Mouse (Mus musculus) midbrain, postnatal 0 days (tissue): ENCODE data around the gene Plcg1. TPM values are rescaled to one million over a fixed set of nuclear protein-coding genes. Genes with fewer than 3 reads are reported as not detected.

ENCODE experiments used
- ATAC-seq: fragments of 200-750 bp; cut with Nextera tagmentation; 2 replicates; pipeline ENCODE4 v1.8.0; 2017; ENCODE audit warnings: moderate number of reproducible peaks, mild to moderate bottlenecking, moderate TSS enrichment, moderate library complexity; ENCODE audit not compliant: low FRiP score
- DNase-seq: peaks from one replicate; pipeline ENCODE4 v3.0.0-alpha.2; 2015; ENCODE audit warnings: low spot score
- H3K27ac ChIP-seq: fragments of 300-500 bp; sonication (generic); 2 replicates; pipeline ENCODE4 v1.5.1; 2014; ENCODE audit warnings: low read depth, mild to moderate bottlenecking, low read length, mixed read lengths
- H3K27me3 ChIP-seq: fragments of 300-500 bp; sonication (generic); 2 replicates; pipeline ENCODE4 v1.6.1; 2014; ENCODE audit warnings: low read length, control low read depth, mixed read lengths; ENCODE audit not compliant: insufficient read depth
- H3K36me3 ChIP-seq: fragments of 300-500 bp; sonication (generic); 2 replicates; pipeline ENCODE4 v1.6.1; 2014; ENCODE audit warnings: low read length, control low read depth, mixed read lengths; ENCODE audit not compliant: insufficient read depth
- H3K4me1 ChIP-seq: fragments of 300-500 bp; sonication (generic); 2 replicates; pipeline ENCODE4 v1.6.1; 2014; ENCODE audit warnings: mild to moderate bottlenecking, control low read depth, antibody characterized with exemption, low read length, mixed read lengths; ENCODE audit not compliant: insufficient read depth
- H3K4me2 ChIP-seq: fragments of 300-500 bp; sonication (generic); 2 replicates; pipeline ENCODE4 v1.6.1; 2014; ENCODE audit warnings: low read depth, mild to moderate bottlenecking, low read length, mixed read lengths; ENCODE audit not compliant: poor library complexity, severe bottlenecking
- H3K4me3 ChIP-seq: fragments of 300-500 bp; sonication (generic); 2 replicates; pipeline ENCODE4 v1.5.1; 2014; ENCODE audit warnings: low read depth, mild to moderate bottlenecking, low read length, moderate library complexity
- H3K9ac ChIP-seq: fragments of 300-500 bp; sonication (generic); replicated peaks from 2 replicates; pipeline ENCODE4 v1.6.1; 2014; ENCODE audit warnings: mild to moderate bottlenecking, low read length, moderate library complexity, mixed read lengths; ENCODE audit not compliant: poor library complexity, severe bottlenecking
- H3K9me3 ChIP-seq: fragments of 300-500 bp; sonication (generic); 2 replicates; pipeline ENCODE4 v1.6.1; 2016; ENCODE audit warnings: low read length, control low read depth
- CTCF ChIP-seq: IDR thresholded peaks from 2 replicates; pipeline ENCODE4 v1.5.1; 2016; ENCODE audit warnings: antibody characterized with exemption, mild to moderate bottlenecking
- WGBS: fragments of 180-500 bp; shearing (Covaris S2); extraction: QIAGEN DNeasy Blood & Tissue Kit; methylation state at CpG from one replicate; pipeline ENCODE4 v1.1.7; 2014; 5-methylcytosine and 5-hydroxymethylcytosine counted together
- polyA plus RNA-seq: library from polyadenylated mRNA; unstranded; fragments of >200 nt; fragmentation: Nextera tagmentation; extraction: Ambion mirVana; gene quantifications from 2 replicates; pipeline ENCODE4 v1.2.1, GENCODE M21; 2015
- total RNA-seq: library from RNA; depleted of rRNA; stranded (reverse); fragments of >200 nt; gene quantifications from 2 replicates; pipeline ENCODE4 v1.2.3, GENCODE M21; 2014; rRNA removed

Plcg1 gene
- total RNA-seq (88.7 and 134 TPM in 2 replicates), polyA plus RNA-seq (38.0 and 45.2 TPM in 2 replicates)

DNA sequence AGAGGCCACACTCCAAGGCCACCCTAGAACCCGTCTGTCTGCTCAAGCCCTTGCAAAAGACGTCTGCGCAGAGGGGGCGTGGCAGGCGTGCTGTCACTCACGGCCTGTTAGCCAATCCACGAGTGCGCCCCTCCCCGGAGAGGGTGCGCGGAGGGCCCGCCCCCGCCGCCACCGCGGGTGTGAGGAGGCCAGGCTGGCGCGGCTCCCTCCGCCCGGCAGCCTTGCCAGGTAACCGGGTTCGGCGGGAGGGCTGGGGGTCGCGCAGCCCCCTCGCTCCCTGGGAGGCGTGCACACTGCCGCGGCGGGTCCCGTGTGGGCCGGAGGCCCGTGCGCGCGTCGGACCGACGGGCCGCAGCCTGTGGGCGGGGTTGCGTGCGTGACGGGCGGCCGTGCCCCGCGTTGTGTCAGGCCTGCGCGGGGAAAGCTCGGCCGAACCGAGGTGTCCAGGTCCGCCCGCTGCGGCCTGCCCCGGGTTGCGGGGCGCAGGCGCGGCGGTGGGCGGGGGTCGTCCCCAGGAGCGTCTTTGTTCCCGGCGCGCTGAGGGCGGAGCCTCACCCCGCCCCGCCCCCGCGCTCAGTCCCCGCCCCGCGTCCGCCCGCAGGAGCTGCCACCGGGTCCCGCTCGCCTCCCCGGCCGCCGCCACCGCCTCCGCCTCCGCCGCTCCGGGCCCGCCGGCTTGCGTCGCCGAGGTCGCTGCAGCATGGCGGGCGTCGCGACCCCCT lies at the start of gene Plcg1:
Gene Plcg1, plus strand, starts transcription at position 184 of the 722 bp plus-strand sequence.
- ATAC-seq (peak; percentile 93), DNase-seq (peak; percentile 95)
- H3K9me3 ChIP-seq = no peaks in the 10 kb centered on the region
- 2% methylated on average over 22 of the region's 99 CpGs for WGBS
- peak within 1 kb of the TSS; percentile 86 for H3K4me3 ChIP-seq
- peak within 1 kb of the TSS; percentile 95 for H3K27ac ChIP-seq
- no peak for TF ChIP-seq CTCF
- peaks cover 23% of the 10 kb centered on the region for H3K4me1 ChIP-seq
- no peaks in the 10 kb centered on the region; the same call in 1 of the 2 replicates for H3K36me3 ChIP-seq
- H3K4me2 ChIP-seq = peak within 1 kb of the TSS; percentile 96
- H3K9ac ChIP-seq = peak within 1 kb of the TSS; percentile 99
- no peaks in the 10 kb centered on the region for H3K27me3 ChIP-seq

DNA sequence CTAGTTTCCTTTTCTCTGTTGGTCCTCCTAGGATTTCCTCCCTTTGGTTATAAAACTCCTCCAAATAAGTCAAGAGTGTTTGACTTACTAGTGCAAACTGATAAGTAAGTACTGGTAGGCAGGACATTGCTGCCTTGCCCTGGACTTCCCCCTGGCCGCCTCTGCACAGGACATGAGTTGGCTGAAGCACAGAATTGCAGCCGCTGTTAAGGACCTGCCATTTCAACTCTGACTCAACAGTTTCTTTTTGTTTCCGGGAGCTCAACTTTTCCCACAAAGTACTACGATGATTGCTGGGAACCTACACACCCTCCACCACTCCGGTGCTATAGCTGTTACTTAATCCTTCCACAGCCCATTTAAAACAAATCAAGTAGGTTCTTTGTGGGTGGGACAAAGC lies 30.8 kb upstream of the Plcg1 start:
- WGBS = 68% methylated on average over 5 of the region's 5 CpGs
- Histone ChIP-seq H3K4me1 (no peaks in the 10 kb centered on the region), H3K36me3 (peaks cover 26% of the 10 kb centered on the region), H3K4me2 (no peak overlapping the region), H3K9me3 (no peaks in the 10 kb centered on the region), H3K9ac (no peak overlapping the region), H3K27ac (no peak overlapping the region), H3K27me3 (no peaks in the 10 kb centered on the region), H3K4me3 (no peak overlapping the region)
- TF ChIP-seq CTCF = no peak
- DNase-seq (no peak), ATAC-seq (no peak)

DNA sequence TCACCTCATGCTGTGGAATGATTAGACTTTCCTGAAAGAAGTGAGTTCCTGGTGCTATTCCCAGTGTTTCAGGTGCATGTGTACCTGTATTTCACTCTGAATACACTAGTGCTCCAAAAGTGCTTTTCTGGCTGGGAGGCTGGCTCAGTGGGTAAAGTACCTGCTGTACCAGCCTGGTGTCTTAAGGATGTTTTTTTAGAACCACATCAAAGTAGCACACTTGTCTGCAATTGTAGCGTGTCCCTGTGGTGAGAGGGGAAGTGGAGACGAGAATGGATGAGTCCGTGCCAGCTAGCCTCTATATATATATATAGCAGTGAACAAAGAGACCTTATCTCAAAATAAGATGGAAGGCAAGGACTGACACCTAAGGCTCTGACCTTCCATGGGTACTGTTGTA lies 29.5 kb upstream of the Plcg1 start:
- no peak for ATAC-seq
- Histone ChIP-seq H3K9ac (no peak overlapping the region), H3K36me3 (peaks cover 26% of the 10 kb centered on the region), H3K27ac (no peak overlapping the region), H3K9me3 (no peaks in the 10 kb centered on the region), H3K27me3 (no peaks in the 10 kb centered on the region), H3K4me2 (no peak overlapping the region), H3K4me3 (no peak overlapping the region), H3K4me1 (no peaks in the 10 kb centered on the region)
- WGBS = 78% methylated on average over 3 of the region's 3 CpGs
- no peak for TF ChIP-seq CTCF
- DNase-seq = no peak

DNA sequence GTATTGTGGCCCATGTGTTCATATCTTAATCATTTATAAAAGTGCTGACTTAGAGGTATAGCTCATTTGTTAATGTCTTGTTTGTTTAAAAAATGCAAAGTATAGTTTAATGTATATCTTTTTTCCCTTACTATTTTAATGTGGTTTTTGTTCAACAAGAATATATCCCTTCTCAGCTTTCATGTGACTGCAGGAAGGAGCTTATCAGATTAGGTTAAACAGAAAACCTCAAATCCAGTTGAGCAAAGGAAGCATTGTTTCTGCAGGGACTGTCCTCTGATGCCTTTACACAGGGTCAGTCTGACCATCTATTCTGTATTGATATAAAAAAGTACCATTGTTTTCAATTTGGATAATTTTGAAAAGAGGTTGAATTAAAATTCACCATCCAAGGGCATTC lies 28.3 kb upstream of the Plcg1 start:
- H3K27me3 ChIP-seq = no peaks in the 10 kb centered on the region
- H3K9me3 ChIP-seq = no peaks in the 10 kb centered on the region
- H3K9ac ChIP-seq = no peak overlapping the region
- H3K27ac ChIP-seq = no peak overlapping the region
- ATAC-seq = no peak
- no peaks in the 10 kb centered on the region for H3K4me1 ChIP-seq
- no peak for TF ChIP-seq CTCF
- H3K4me2 ChIP-seq = no peak overlapping the region
- peaks cover 23% of the 10 kb centered on the region for H3K36me3 ChIP-seq
- H3K4me3 ChIP-seq = no peak overlapping the region
- no peak for DNase-seq

- no peak for DNase-seq
- no peaks in the 10 kb centered on the region for H3K4me1 ChIP-seq
- TF ChIP-seq CTCF = no peak
- no peaks in the 10 kb centered on the region for H3K9me3 ChIP-seq
- no peak overlapping the region for H3K9ac ChIP-seq
- H3K4me3 ChIP-seq = no peak overlapping the region
- ATAC-seq = no peak
- H3K27ac ChIP-seq = no peak overlapping the region
- H3K36me3 ChIP-seq = peaks cover 26% of the 10 kb centered on the region
- H3K27me3 ChIP-seq = no peaks in the 10 kb centered on the region
- 74% methylated on average over 3 of the region's 3 CpGs for WGBS
- no peak overlapping the region for H3K4me2 ChIP-seq
These were observed 23.4 kb upstream of the Plcg1 start for GRCm38 (mm10) chr2:160707673-160708072.

- H3K27me3 ChIP-seq = no peaks in the 10 kb centered on the region
- WGBS = 69% methylated on average over 4 of the region's 4 CpGs
- DNase-seq (peak; percentile 57), ATAC-seq (no peak)
- no peak overlapping the region for H3K4me2 ChIP-seq
- no peak overlapping the region for H3K4me3 ChIP-seq
- H3K36me3 ChIP-seq = peaks cover 49% of the 10 kb centered on the region
- no peak overlapping the region for H3K9ac ChIP-seq
- H3K27ac ChIP-seq = no peak overlapping the region
- peak; percentile 46 for TF ChIP-seq CTCF
- H3K4me1 ChIP-seq = no peaks in the 10 kb centered on the region
- no peaks in the 10 kb centered on the region for H3K9me3 ChIP-seq
These were observed 15.6 kb upstream of the Plcg1 start for GRCm38 (mm10) chr2:160715463-160716030.
